Mouse (Mus musculus): ENCODE measurements around the gene Baz1b.

- no peak for TF ChIP-seq ZNF384 (IDR thresholded peaks at IDR 0.05; ENCODE audit: low read depth, low read length)
- no peak for TF ChIP-seq HCFC1 (IDR thresholded peaks at IDR 0.05; ENCODE audit: borderline replicate concordance, insufficient read depth, low read length)
These were observed 15.7 kb downstream of the Baz1b start for GRCm38 (mm10) chr5:135202763-135203162.

All from ES-E14 (cell line).